11 mouse cellular contexts compared by ENCODE assay signal in genomic region chr11:19987756-19988091, GRCm38 (mm10).
A peak's percentile ranks its signal among the peaks of the same experiment; 100 is the strongest.
DNase-seq lines count a peak whose midpoint lies in the region; ATAC-seq and TF ChIP-seq lines count a peak whose summit lies in the region.
"Had no signal": no experiment of that assay in that cellular context is flagged by ENCODE, and none has a peak within 500 bp of the region (broad histone marks: within the 10 kb centered on the region; RNA-seq: fewer than 3 reads in every experiment).

No protein-coding gene starts in this region.

- H3K27ac ChIP-seq in layer of hippocampus, adult 2 months, result peak overlapping the region; percentile 56
- H3K27ac ChIP-seq in embryonic facial prominence, embryonic 10.5 days (replicated peaks), result 0 out of 2 replicates have a peak overlapping the region, but pooled peaks have one; percentile 55
- H3K27ac ChIP-seq in limb, embryonic 13.5 days, result no peak overlapping the region
- peak overlapping the region; percentile 74; the same call in 1 of the 2 replicates for H3K27ac ChIP-seq in stomach, embryonic 16.5 days (ENCODE audit: low read length)

- no peaks in the 10 kb centered on the region for H3K9me3 ChIP-seq in embryonic facial prominence, embryonic 10.5 days
- no peaks in the 10 kb centered on the region for H3K9me3 ChIP-seq in limb, embryonic 13.5 days
- H3K9me3 ChIP-seq in stomach, embryonic 16.5 days (replicated peaks; ENCODE audit: control insufficient read depth, low read length), result no peaks in the 10 kb centered on the region

- no peak overlapping the region for H3K9ac ChIP-seq in limb, embryonic 13.5 days
- no peak overlapping the region for H3K9ac ChIP-seq in stomach, embryonic 16.5 days (ENCODE audit: low read length)

- peak overlapping the region; percentile 53 for H3K4me2 ChIP-seq in limb, embryonic 13.5 days (replicated peaks)
- H3K4me2 ChIP-seq in stomach, embryonic 16.5 days (ENCODE audit: low read depth, low read length), result peak overlapping the region; percentile 23; the same call in 1 of the 2 replicates

- no peaks in the 10 kb centered on the region for H3K27me3 ChIP-seq in embryonic facial prominence, embryonic 10.5 days (replicated peaks; ENCODE audit: low read depth, poor library complexity, severe bottlenecking)
- no peaks in the 10 kb centered on the region for H3K27me3 ChIP-seq in limb, embryonic 13.5 days
- no peaks in the 10 kb centered on the region for H3K27me3 ChIP-seq in stomach, embryonic 16.5 days (ENCODE audit: control insufficient read depth, insufficient read depth, low read length)

- H3K4me1 ChIP-seq in embryonic facial prominence, embryonic 10.5 days, result peaks cover 90% of the 10 kb centered on the region
- peaks cover 72% of the 10 kb centered on the region for H3K4me1 ChIP-seq in limb, embryonic 13.5 days
- H3K4me1 ChIP-seq in stomach, embryonic 16.5 days (ENCODE audit: control insufficient read depth, insufficient read depth, low read length), result peaks cover 68% of the 10 kb centered on the region

- no peak for TF ChIP-seq CTCF in layer of hippocampus, adult 2 months (conservative IDR thresholded peaks at IDR 0.05)

- H3K4me3 ChIP-seq in layer of hippocampus, adult 2 months, result no peak overlapping the region
- H3K4me3 ChIP-seq in embryonic facial prominence, embryonic 10.5 days, result 0 out of 2 replicates have a peak overlapping the region, but pooled peaks have one; percentile 28
- H3K4me3 ChIP-seq in limb, embryonic 13.5 days, result no peak overlapping the region
- H3K4me3 ChIP-seq in stomach, embryonic 16.5 days (replicated peaks; ENCODE audit: low read length), result no peak overlapping the region
- H3K4me3 ChIP-seq: left cerebral cortex, adult 2 months had no signal

- peaks cover 7% of the 10 kb centered on the region; the same call in 1 of the 2 replicates for H3K36me3 ChIP-seq in embryonic facial prominence, embryonic 10.5 days (replicated peaks)
- H3K36me3 ChIP-seq in limb, embryonic 13.5 days, result no peaks in the 10 kb centered on the region; the same call in 1 of the 2 replicates
- H3K36me3 ChIP-seq in stomach, embryonic 16.5 days (ENCODE audit: control insufficient read depth, insufficient read depth, low read length), result no peaks in the 10 kb centered on the region; the same call in 1 of the 2 replicates

- 3% methylated on average over 9 of the region's 9 CpGs for WGBS in embryonic facial prominence, embryonic 10.5 days
- 7% methylated on average over 9 of the region's 9 CpGs for WGBS in limb, embryonic 13.5 days
- WGBS in stomach, embryonic 16.5 days, result 23% methylated on average over 9 of the region's 9 CpGs

- ATAC-seq in limb, embryonic 13.5 days (ENCODE audit: low FRiP score, low read depth), result no peak
- ATAC-seq in stomach, embryonic 16.5 days (ENCODE audit: insufficient read depth, low FRiP score), result no peak

- no peak for DNase-seq in layer of hippocampus, adult 2 months (ENCODE audit: low spot score in 2 of 2)
- DNase-seq in layer of hippocampus, postnatal 14 days (ENCODE audit: low spot score in 2 of 2), result no peak
- no peak for DNase-seq in embryonic facial prominence, embryonic 10.5 days (ENCODE audit: low spot score)
- DNase-seq in left cerebral cortex, adult 18-20 months (ENCODE audit: low spot score in 2 of 2), result no peak
- no peak for DNase-seq in lung, postnatal 36 days
- DNase-seq: cerebellum, adult 8-10 months; lung, postnatal 4 days; spleen, adult 18-20 months had no signal
